Mouse (Mus musculus): Measurements from ENCODE around the gene Taok1. TPM values are rescaled to one million over a fixed set of nuclear protein-coding genes. Genes with fewer than 3 reads are reported as not detected.
A peak's percentile ranks its signal among the peaks of the same experiment; 100 is the strongest.
"Not testable (repeated sequence)": the region's sequence is repeated elsewhere in the genome, so short reads cannot be mapped to it uniquely, and the experiment has no call there.

Gene Taok1
- polyA plus RNA-seq (2014; fragmentation: Nextera tagmentation; extraction: Ambion mirVana): 23.2 and 24.1 TPM in 2 replicates

DNA sequence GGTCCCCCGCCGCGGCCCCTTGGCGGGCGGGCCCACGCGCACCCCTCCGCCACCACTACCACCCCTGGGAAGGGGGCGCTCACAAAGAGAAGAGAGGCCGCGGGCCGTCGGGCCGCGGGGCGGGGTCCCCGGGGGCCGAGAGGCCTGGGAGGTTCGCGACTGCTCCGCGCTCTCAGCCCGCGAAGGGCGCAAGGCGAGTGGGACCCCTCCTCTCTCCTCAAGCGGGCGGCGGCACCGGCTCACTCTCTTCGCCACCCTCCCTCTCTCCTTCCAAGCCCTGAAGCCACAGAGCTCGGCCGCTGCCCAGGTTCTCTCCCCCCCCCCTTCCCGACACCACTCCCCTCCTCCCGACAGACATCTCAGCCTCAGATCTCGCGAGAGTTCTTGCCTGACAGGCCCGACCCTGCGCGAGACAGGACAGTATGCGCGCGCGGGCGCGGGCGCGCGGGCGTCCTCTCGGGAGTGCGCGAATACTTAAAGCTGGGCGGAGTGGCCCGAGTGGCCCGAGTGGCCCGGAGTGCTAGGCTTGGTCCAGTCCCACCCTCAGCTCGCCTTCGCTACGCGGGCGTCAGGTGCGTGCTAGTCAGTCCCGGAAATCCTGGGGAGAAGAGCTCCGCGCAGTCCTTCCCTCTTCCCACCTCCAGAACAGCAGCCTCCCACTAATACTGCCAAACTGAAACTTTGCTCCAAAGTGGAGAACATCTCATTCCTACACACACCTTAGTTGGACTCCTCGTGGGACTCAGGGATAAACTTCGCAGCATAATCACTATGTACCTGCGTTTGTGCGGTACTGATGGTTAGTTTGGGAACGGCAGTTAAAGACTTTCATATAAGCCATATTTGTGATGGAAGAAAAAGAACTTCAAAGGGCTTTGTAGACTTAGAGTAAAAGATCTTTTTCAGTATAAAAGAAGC, at the start of gene Taok1:
Gene Taok1, minus strand, starts transcription at position 278 of the 918 bp plus-strand sequence.
- ATAC-seq (ENCODE audit: insufficient number of reproducible peaks, insufficient read depth, low FRiP score, low read depth): peak; percentile 96
- under 1% methylated on average over 62 of the region's 71 CpGs for WGBS
- peak within 1 kb of the TSS; percentile 96 for H3K9ac ChIP-seq (replicated peaks; ENCODE audit: low read depth, low read length)
- H3K27ac ChIP-seq (ENCODE audit: low read length): peak within 1 kb of the TSS; percentile 96
- no peaks in the 10 kb centered on the region for H3K27me3 ChIP-seq (ENCODE audit: control insufficient read depth, insufficient read depth, low read length)
- no peaks in the 10 kb centered on the region; the same call in 1 of the 2 replicates for H3K36me3 ChIP-seq (ENCODE audit: control insufficient read depth, insufficient read depth, low read length)
- H3K4me3 ChIP-seq (ENCODE audit: low read depth, low read length): peak within 1 kb of the TSS; percentile 99
- peak within 1 kb of the TSS; percentile 91 for H3K4me2 ChIP-seq (replicated peaks; ENCODE audit: low read depth, low read length)
- no peaks in the 10 kb centered on the region for H3K9me3 ChIP-seq (ENCODE audit: control insufficient read depth, low read depth, low read length)
- 0 out of 2 replicates have a peak, but pooled peaks cover 8% of the 10 kb centered on the region for H3K4me1 ChIP-seq (ENCODE audit: control insufficient read depth, insufficient read depth, low read length)

DNA sequence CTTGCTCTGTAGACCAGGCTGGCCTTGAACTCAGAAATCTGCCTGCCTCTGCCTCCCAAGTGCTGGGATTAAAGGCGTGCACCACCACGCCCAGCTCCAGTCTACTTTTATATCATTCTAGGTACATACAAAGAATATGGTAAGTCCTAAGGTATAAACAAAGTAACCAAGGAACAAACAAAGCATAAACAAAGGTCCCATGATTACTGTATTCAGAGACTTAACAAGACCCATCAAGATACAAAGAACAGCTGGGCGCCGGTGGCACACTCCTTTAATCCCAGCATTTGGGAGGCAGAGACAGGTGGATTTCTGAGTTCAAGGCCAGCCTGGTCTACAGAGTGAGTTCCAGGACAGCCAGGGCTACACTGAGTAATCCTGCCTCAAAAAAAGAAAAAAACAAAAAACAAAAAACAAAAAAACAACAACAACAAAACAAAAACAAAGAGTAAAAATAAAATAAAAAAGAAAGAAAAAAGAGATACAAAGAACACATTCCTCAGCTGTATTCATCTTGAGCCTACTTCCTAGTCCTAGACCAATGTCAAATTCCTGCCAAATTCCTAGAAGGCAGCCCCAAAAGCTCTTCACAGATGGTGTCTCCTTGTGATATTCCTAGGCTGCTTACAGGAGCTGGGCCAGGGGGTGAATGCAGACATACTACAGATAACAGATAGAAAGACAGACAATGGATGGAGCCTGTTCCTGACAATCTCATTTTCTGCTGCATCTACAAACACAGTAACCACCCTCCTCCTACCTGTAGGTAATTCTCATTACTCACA, 46.0 kb upstream of the Taok1 start:
- not testable (repeated sequence) for H3K9ac ChIP-seq (replicated peaks; ENCODE audit: low read depth, low read length); H3K27me3 ChIP-seq (ENCODE audit: control insufficient read depth, insufficient read depth, low read length); H3K27ac ChIP-seq (ENCODE audit: low read length); H3K4me2 ChIP-seq (replicated peaks; ENCODE audit: low read depth, low read length); H3K9me3 ChIP-seq (ENCODE audit: control insufficient read depth, low read depth, low read length); H3K4me1 ChIP-seq (ENCODE audit: control insufficient read depth, insufficient read depth, low read length); H3K4me3 ChIP-seq (ENCODE audit: low read depth, low read length); H3K36me3 ChIP-seq (ENCODE audit: control insufficient read depth, insufficient read depth, low read length); ATAC-seq (ENCODE audit: insufficient number of reproducible peaks, insufficient read depth, low FRiP score, low read depth)
- WGBS: 93% methylated on average over 4 of the region's 4 CpGs

DNA sequence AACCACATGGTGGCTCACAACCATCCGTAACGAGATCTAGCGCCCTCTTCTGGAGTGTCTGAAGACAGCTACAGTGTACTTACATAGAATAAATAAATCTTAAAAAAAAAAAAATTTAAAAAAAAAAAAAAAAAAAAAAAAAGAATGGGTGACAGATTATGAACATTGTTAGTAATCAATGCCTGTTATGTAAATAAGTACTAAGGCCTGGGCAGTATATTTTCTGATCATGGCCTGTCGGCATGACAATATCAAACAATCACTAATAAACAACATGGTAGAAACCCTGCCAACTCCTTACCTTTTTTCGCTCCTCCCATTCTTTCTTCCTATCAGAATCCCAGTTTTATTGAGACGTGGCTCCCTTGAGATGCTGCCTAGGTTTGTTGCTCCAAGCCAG, 44.9 kb upstream of the Taok1 start:
- Histone ChIP-seq H3K4me3 (ENCODE audit: low read depth, low read length) (no peak overlapping the region), H3K4me2 (replicated peaks; ENCODE audit: low read depth, low read length) (no peak overlapping the region), H3K9ac (replicated peaks; ENCODE audit: low read depth, low read length) (no peak overlapping the region), H3K4me1 (ENCODE audit: control insufficient read depth, insufficient read depth, low read length) (no peaks in the 10 kb centered on the region), H3K36me3 (ENCODE audit: control insufficient read depth, insufficient read depth, low read length) (no peaks in the 10 kb centered on the region), H3K9me3 (ENCODE audit: control insufficient read depth, low read depth, low read length) (no peaks in the 10 kb centered on the region), H3K27me3 (ENCODE audit: control insufficient read depth, insufficient read depth, low read length) (no peaks in the 10 kb centered on the region), H3K27ac (ENCODE audit: low read length) (no peak overlapping the region)
- ATAC-seq (ENCODE audit: insufficient number of reproducible peaks, insufficient read depth, low FRiP score, low read depth): no peak
- WGBS: 58% methylated on average over 6 of the region's 6 CpGs

DNA sequence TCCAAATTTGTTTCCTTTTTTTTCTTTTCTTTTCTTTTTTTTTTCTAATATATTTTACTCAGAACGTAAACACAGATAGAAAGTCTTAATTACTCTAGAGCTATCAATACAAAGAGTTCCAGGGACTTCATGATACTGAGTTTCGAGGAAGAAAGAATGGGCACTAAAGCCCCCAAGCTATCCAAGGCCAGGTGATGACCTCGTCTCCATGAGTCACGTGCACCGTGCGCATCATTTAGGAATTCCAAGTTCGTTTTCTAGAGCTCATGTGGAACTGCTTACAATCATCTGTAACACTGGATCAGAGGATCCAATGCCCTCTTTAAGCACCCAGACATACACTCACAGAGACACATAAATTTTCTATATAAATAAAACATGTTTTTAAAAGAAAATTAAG, 41.3 kb upstream of the Taok1 start:
- WGBS: 69% methylated on average over 7 of the region's 7 CpGs
- Histone ChIP-seq H3K4me2 (replicated peaks; ENCODE audit: low read depth, low read length) (no peak overlapping the region), H3K4me1 (ENCODE audit: control insufficient read depth, insufficient read depth, low read length) (no peaks in the 10 kb centered on the region)

DNA sequence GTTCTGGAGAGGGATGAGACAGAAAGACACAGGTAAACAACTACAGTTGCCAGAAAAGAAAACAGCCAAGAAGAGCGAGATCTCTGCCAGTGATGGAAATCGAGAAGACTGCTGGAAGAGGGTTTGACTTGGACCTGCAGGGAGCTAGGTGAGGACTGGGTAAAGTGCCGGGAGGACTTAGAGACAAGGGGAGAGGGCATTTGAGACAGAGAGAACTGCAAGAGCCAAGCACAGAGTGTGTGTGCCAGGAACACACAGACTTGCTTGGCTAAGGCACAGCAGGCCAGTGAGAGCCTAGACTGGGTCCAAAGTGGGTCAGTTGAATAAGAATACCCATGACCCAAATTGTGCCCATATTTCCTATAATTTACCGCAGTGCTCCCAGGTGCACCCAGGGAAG, 37.9 kb upstream of the Taok1 start:
- Histone ChIP-seq H3K4me3 (ENCODE audit: low read depth, low read length) (no peak overlapping the region), H3K36me3 (ENCODE audit: control insufficient read depth, insufficient read depth, low read length) (no peaks in the 10 kb centered on the region), H3K27ac (ENCODE audit: low read length) (no peak overlapping the region), H3K4me2 (replicated peaks; ENCODE audit: low read depth, low read length) (no peak overlapping the region), H3K9ac (replicated peaks; ENCODE audit: low read depth, low read length) (no peak overlapping the region), H3K9me3 (ENCODE audit: control insufficient read depth, low read depth, low read length) (no peaks in the 10 kb centered on the region), H3K27me3 (ENCODE audit: control insufficient read depth, insufficient read depth, low read length) (no peaks in the 10 kb centered on the region), H3K4me1 (ENCODE audit: control insufficient read depth, insufficient read depth, low read length) (no peaks in the 10 kb centered on the region)
- WGBS: 81% methylated on average over 4 of the region's 4 CpGs
- ATAC-seq (ENCODE audit: insufficient number of reproducible peaks, insufficient read depth, low FRiP score, low read depth): no peak

More for the DNA sequence above, 41.3 kb upstream of the Taok1 start:
- no peaks in the 10 kb centered on the region for H3K9me3 ChIP-seq (ENCODE audit: control insufficient read depth, low read depth, low read length)
- no peak for ATAC-seq (ENCODE audit: insufficient number of reproducible peaks, insufficient read depth, low FRiP score, low read depth)
- H3K27me3 ChIP-seq (ENCODE audit: control insufficient read depth, insufficient read depth, low read length): no peaks in the 10 kb centered on the region
- H3K27ac ChIP-seq (ENCODE audit: low read length): no peak overlapping the region
- H3K9ac ChIP-seq (replicated peaks; ENCODE audit: low read depth, low read length): no peak overlapping the region
- no peak overlapping the region for H3K4me3 ChIP-seq (ENCODE audit: low read depth, low read length)
- H3K36me3 ChIP-seq (ENCODE audit: control insufficient read depth, insufficient read depth, low read length): no peaks in the 10 kb centered on the region

DNA sequence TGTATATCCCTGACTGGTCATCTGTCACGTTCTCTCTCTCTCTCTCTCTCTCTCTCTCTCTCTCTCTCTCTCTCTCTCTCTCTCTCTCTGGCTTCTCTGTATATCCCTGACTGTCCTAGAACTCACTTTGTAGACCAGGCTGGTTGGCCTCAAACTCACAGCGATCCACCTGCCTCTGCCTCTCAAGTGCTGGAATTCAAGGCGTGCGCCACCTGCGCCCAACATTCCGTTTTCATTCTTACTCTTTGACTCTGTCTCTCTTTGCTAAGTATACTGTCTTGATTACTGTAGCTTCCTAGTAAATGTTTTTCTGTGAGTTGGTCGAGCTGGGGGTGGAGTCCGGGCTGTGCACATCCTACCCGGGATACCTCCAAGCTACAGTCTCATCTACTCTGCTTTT, 33.8 kb upstream of the Taok1 start:
- Histone ChIP-seq H3K4me2 (replicated peaks; ENCODE audit: low read depth, low read length) (no peak overlapping the region), H3K4me3 (ENCODE audit: low read depth, low read length) (no peak overlapping the region), H3K27me3 (ENCODE audit: control insufficient read depth, insufficient read depth, low read length) (no peaks in the 10 kb centered on the region), H3K36me3 (ENCODE audit: control insufficient read depth, insufficient read depth, low read length) (no peaks in the 10 kb centered on the region), H3K9me3 (ENCODE audit: control insufficient read depth, low read depth, low read length) (no peaks in the 10 kb centered on the region), H3K9ac (replicated peaks; ENCODE audit: low read depth, low read length) (no peak overlapping the region), H3K27ac (ENCODE audit: low read length) (no peak overlapping the region), H3K4me1 (ENCODE audit: control insufficient read depth, insufficient read depth, low read length) (no peaks in the 10 kb centered on the region)
- WGBS: 76% methylated on average over 9 of the region's 9 CpGs
- ATAC-seq (ENCODE audit: insufficient number of reproducible peaks, insufficient read depth, low FRiP score, low read depth): no peak

DNA sequence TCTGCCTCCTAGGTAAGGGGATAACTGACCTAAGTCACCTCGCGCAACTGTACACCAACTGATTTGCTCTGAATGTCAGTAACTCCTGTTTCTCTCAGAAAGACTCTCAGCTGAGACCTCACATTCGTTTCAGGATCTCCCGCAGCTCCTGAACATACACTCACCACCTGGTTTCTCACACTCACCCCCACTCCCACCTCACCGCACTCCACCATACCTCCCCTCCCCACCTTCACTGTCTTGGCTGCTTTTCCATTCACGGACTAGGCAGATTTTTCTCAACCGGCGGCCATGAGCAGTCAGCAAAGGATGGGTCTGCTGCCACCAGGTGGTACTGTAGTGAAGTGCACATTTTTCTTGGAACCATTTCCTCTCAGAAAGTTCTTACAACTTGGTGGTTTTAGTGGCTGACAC, 22.6 kb upstream of the Taok1 start:
- H3K4me2 ChIP-seq (replicated peaks; ENCODE audit: low read depth, low read length): peak overlapping the region; percentile 38
- no peak overlapping the region for H3K27ac ChIP-seq (ENCODE audit: low read length)
- H3K9me3 ChIP-seq (ENCODE audit: control insufficient read depth, low read depth, low read length): no peaks in the 10 kb centered on the region
- H3K36me3 ChIP-seq (ENCODE audit: control insufficient read depth, insufficient read depth, low read length): no peaks in the 10 kb centered on the region
- H3K27me3 ChIP-seq (ENCODE audit: control insufficient read depth, insufficient read depth, low read length): no peaks in the 10 kb centered on the region
- H3K4me3 ChIP-seq (ENCODE audit: low read depth, low read length): peak overlapping the region; percentile 13; the same call in 1 of the 2 replicates
- peaks cover 2% of the 10 kb centered on the region; the same call in 1 of the 2 replicates for H3K4me1 ChIP-seq (ENCODE audit: control insufficient read depth, insufficient read depth, low read length)
- H3K9ac ChIP-seq (replicated peaks; ENCODE audit: low read depth, low read length): no peak overlapping the region
- peak; percentile 14; the same call in 1 of the 2 replicates for ATAC-seq (ENCODE audit: insufficient number of reproducible peaks, insufficient read depth, low FRiP score, low read depth)
- WGBS: 10% methylated on average over 8 of the region's 8 CpGs

DNA sequence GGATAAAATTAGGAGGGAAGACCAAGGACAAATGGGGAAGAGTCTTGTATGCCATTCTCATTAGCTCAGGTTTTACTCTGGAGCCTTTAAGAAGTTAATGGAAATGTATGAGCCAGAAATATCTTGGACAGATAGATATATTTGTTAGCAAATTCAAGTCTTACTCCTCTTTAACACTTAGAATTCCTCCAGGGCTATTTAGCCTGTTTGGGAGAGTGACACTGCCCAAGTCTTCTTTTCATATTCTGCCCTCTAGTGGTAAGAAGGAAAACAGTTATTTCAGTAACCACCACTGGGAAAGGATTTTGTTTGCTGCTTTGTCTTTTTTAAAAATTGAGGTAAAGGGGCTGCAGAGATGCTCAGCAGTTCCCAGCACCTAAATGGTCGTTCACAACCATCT, 21.9 kb upstream of the Taok1 start:
- Histone ChIP-seq H3K9me3 (ENCODE audit: control insufficient read depth, low read depth, low read length) (no peaks in the 10 kb centered on the region), H3K27ac (ENCODE audit: low read length) (no peak overlapping the region), H3K9ac (replicated peaks; ENCODE audit: low read depth, low read length) (no peak overlapping the region), H3K27me3 (ENCODE audit: control insufficient read depth, insufficient read depth, low read length) (no peaks in the 10 kb centered on the region), H3K4me3 (ENCODE audit: low read depth, low read length) (no peak overlapping the region), H3K4me1 (ENCODE audit: control insufficient read depth, insufficient read depth, low read length) (peaks cover 10% of the 10 kb centered on the region), H3K36me3 (ENCODE audit: control insufficient read depth, insufficient read depth, low read length) (no peaks in the 10 kb centered on the region), H3K4me2 (replicated peaks; ENCODE audit: low read depth, low read length) (no peak overlapping the region)
- WGBS: 0% methylated on average over 1 of the region's 1 CpGs
- ATAC-seq (ENCODE audit: insufficient number of reproducible peaks, insufficient read depth, low FRiP score, low read depth): no peak
